Mouse (Mus musculus): ENCODE data around the gene Gm28308. TPM values are rescaled to one million over a fixed set of nuclear protein-coding genes. Genes with fewer than 3 reads are reported as not detected.

Gm28308 gene
- polyA plus RNA-seq (2015; fragmentation: Nextera tagmentation; extraction: Ambion mirVana) = not detected in 2 replicates

DNA sequence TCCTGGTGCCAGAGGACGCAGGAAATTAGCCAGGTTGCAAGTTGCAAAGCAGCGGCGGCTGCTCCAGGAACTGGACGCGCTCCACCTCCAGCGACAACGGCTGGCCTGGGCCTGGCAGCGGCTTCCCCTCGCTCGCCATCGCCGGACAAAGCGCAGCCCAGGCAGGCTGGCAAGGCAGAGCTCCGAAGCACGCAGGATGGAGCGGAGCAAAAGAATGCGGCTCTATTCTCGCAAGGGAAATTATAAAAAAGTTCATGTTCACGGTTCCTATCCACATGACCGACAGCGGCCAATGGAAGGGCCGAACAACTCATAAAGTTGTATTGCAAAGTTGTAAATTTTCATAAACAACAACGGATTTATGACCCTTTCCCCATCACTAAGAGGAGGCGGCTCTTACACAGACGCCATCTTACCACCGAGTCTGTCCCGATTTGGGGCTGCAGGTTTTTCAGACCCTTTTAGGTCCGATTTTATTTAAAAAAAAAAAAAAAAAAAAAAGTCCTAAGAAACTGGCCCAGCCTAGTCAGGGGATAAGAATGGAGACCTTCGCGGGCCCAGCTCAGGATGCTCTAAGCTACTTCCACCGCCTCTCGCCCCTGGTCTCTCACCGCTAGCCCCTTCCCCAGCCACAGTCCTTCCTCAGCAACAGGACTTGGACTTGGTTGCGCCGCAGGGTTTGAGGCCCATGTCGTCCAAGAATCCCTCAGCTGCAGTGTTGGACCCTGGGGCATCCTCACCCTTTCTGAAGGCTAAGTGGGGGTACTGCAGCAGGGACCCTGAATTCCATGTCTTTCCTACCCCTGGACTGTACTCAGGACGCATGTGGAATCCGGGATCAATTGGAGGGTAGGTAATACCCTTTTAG is at the start of gene Gm28308, which contains the start of gene Hoxa3:
Gm28308 (minus strand) TSS at position 221 of the 868 bp plus-strand sequence.
Hoxa3 (minus strand) TSS at position 218 of the 868 bp plus-strand sequence.
- H3K9me3 ChIP-seq (ENCODE audit: low read length) = no peaks in the 10 kb centered on the region
- H3K27me3 ChIP-seq (ENCODE audit: insufficient read depth, low read length) = peaks cover 98% of the 10 kb centered on the region
- 4% methylated on average over 38 of the region's 38 CpGs for WGBS (ENCODE audit: insufficient replicate concordance)
- TF ChIP-seq CTCF (IDR thresholded peaks at IDR 0.05; ENCODE audit: low read depth) (no peak), EP300 (IDR thresholded peaks at IDR 0.05; ENCODE audit: low read depth) (no peak)
- peak within 1 kb of the TSS; percentile 49 for H3K4me2 ChIP-seq (ENCODE audit: low read depth, low read length)
- no peak within 1 kb of the TSS for H3K27ac ChIP-seq (ENCODE audit: low read depth)
- peaks cover 8% of the 10 kb centered on the region for H3K4me1 ChIP-seq (ENCODE audit: insufficient read depth)
- DNase-seq = no peak
- no peak within 1 kb of the TSS for H3K9ac ChIP-seq (replicated peaks)
- no peaks in the 10 kb centered on the region for H3K36me3 ChIP-seq (replicated peaks; ENCODE audit: insufficient read depth, low read length)
- ATAC-seq = no peak
- H3K4me3 ChIP-seq (ENCODE audit: low read depth, low read length) = peak within 1 kb of the TSS; percentile 35

GRCm38 (mm10) chr6:52262463-52263320 is 49.6 kb upstream of the Gm28308 start:
- ATAC-seq = no peak

DNA sequence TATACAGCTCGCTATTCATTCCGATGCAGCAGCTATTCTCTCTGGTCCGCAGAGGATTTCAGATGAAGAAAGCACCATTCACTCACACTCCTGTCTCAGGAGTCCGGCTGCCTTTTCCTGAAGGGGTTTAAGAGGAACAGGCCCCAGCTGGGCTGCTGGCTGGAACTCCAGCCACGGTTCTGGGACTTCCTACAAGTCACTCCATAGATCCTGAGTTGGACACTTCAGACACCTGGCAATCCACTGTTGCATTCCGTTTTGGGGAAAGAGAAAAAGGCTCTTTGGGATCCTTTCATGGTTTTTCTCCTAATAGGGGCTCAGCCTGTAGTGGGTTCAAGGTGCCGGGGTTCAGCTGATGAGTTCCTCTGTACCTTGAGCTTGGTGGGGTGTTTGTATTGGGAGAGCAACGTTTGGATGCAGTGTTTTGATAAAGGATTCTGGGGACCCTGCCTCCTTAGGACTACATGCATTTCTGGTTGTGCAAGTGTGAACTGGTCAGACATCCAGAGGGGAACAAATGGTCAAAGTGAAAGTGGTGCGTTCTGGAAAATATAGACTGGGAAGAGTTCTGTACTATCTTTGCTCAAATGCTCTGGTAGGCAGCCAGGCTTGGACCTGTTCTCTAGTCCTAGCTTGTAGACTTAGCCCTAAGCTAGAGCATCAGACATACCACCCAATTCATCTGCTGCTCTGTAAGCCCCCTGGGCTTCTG is 48.8 kb upstream of the Gm28308 start:
- peaks cover 4% of the 10 kb centered on the region for H3K4me1 ChIP-seq (ENCODE audit: insufficient read depth)
- no peaks in the 10 kb centered on the region for H3K9me3 ChIP-seq (ENCODE audit: low read length)
- H3K27me3 ChIP-seq (ENCODE audit: insufficient read depth, low read length) = peaks cover 93% of the 10 kb centered on the region
- H3K27ac ChIP-seq (ENCODE audit: low read depth) = no peak overlapping the region
- H3K36me3 ChIP-seq (replicated peaks; ENCODE audit: insufficient read depth, low read length) = no peaks in the 10 kb centered on the region
- DNase-seq (no peak), ATAC-seq (no peak)
- 4% methylated on average over 9 of the region's 9 CpGs for WGBS (ENCODE audit: insufficient replicate concordance)
- TF ChIP-seq CTCF (IDR thresholded peaks at IDR 0.05; ENCODE audit: low read depth) (no peak), EP300 (IDR thresholded peaks at IDR 0.05; ENCODE audit: low read depth) (no peak)
- H3K9ac ChIP-seq (replicated peaks) = no peak overlapping the region
- no peak overlapping the region for H3K4me3 ChIP-seq (ENCODE audit: low read depth, low read length)
- H3K4me2 ChIP-seq (ENCODE audit: low read depth, low read length) = no peak overlapping the region

More at GRCm38 (mm10) chr6:52262463-52263320, 49.6 kb upstream of the Gm28308 start:
- DNase-seq = no peak
- no peaks in the 10 kb centered on the region for H3K9me3 ChIP-seq (ENCODE audit: low read length)
- WGBS (ENCODE audit: insufficient replicate concordance) = 2% methylated on average over 24 of the region's 24 CpGs
- no peaks in the 10 kb centered on the region for H3K36me3 ChIP-seq (replicated peaks; ENCODE audit: insufficient read depth, low read length)
- TF ChIP-seq CTCF (IDR thresholded peaks at IDR 0.05; ENCODE audit: low read depth) = no peak
- no peak for TF ChIP-seq EP300 (IDR thresholded peaks at IDR 0.05; ENCODE audit: low read depth)
- peaks cover 91% of the 10 kb centered on the region for H3K27me3 ChIP-seq (ENCODE audit: insufficient read depth, low read length)
- no peak overlapping the region for H3K4me3 ChIP-seq (ENCODE audit: low read depth, low read length)
- H3K4me1 ChIP-seq (ENCODE audit: insufficient read depth) = peaks cover 4% of the 10 kb centered on the region
- no peak overlapping the region for H3K4me2 ChIP-seq (ENCODE audit: low read depth, low read length)
- no peak overlapping the region for H3K27ac ChIP-seq (ENCODE audit: low read depth)
- no peak overlapping the region for H3K9ac ChIP-seq (replicated peaks)

- DNase-seq = no peak
- peak; percentile 53; the same call in 1 of the 2 replicates for ATAC-seq
- Histone ChIP-seq H3K9ac (replicated peaks) (no peak within 1 kb of the TSS), H3K27me3 (ENCODE audit: insufficient read depth, low read length) (peaks cover 91% of the 10 kb centered on the region), H3K4me3 (ENCODE audit: low read depth, low read length) (peak within 1 kb of the TSS; percentile 36; the same call in 1 of the 2 replicates), H3K4me1 (ENCODE audit: insufficient read depth) (peaks cover 4% of the 10 kb centered on the region), H3K27ac (ENCODE audit: low read depth) (no peak within 1 kb of the TSS), H3K4me2 (ENCODE audit: low read depth, low read length) (peak within 1 kb of the TSS; percentile 72), H3K36me3 (replicated peaks; ENCODE audit: insufficient read depth, low read length) (no peaks in the 10 kb centered on the region), H3K9me3 (ENCODE audit: low read length) (no peaks in the 10 kb centered on the region)
- TF ChIP-seq CTCF (IDR thresholded peaks at IDR 0.05; ENCODE audit: low read depth) = no peak
- no peak for TF ChIP-seq EP300 (IDR thresholded peaks at IDR 0.05; ENCODE audit: low read depth)
- 1% methylated on average over 24 of the region's 72 CpGs for WGBS (ENCODE audit: insufficient replicate concordance)
Observed at GRCm38 (mm10) chr6:52260654-52261575, 47.8 kb upstream of the Gm28308 start, which contains the start of gene Hoxa13. Hoxa13 (minus strand) TSS chr6:52260880.

DNA sequence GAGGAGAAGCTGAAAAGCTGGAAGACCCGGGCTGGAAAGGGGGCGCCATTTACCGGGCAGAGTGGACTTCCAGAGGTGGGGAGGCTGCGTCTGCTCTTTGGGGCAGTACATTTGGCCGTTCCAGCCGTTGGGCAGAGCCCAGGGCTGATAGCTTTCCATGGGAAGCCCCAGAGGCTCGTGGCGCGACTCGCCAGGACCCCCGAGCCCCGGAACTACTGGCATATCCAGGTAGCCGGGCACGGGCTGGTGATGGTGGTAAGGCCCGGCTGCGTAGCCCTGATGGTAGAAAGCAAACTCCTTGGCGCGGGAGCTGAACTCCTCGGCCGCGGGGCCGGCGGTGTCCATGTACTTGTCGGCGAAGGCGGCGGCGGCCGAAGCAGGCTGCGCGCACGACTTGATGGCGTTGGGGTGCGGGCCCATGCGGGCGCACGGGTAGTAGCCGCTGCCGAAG is 46.7 kb upstream of the Gm28308 start:
- peaks cover 91% of the 10 kb centered on the region for H3K27me3 ChIP-seq (ENCODE audit: insufficient read depth, low read length)
- H3K4me2 ChIP-seq (ENCODE audit: low read depth, low read length) = peak overlapping the region; percentile 72
- TF ChIP-seq EP300 (IDR thresholded peaks at IDR 0.05; ENCODE audit: low read depth) (no peak), CTCF (IDR thresholded peaks at IDR 0.05; ENCODE audit: low read depth) (no peak)
- H3K9ac ChIP-seq (replicated peaks) = no peak overlapping the region
- H3K27ac ChIP-seq (ENCODE audit: low read depth) = no peak overlapping the region
- H3K4me1 ChIP-seq (ENCODE audit: insufficient read depth) = peaks cover 4% of the 10 kb centered on the region
- 2% methylated on average over 38 of the region's 39 CpGs for WGBS (ENCODE audit: insufficient replicate concordance)
- ATAC-seq (no peak), DNase-seq (no peak)
- no peaks in the 10 kb centered on the region for H3K9me3 ChIP-seq (ENCODE audit: low read length)
- H3K36me3 ChIP-seq (replicated peaks; ENCODE audit: insufficient read depth, low read length) = no peaks in the 10 kb centered on the region
- peak overlapping the region; percentile 9; the same call in 1 of the 2 replicates for H3K4me3 ChIP-seq (ENCODE audit: low read depth, low read length)
